Mouse (Mus musculus) bone marrow macrophage, adult 2 months (primary cell): ENCODE data around the gene Lsamp. TPM values are rescaled to one million over a fixed set of nuclear protein-coding genes. Genes with fewer than 3 reads are reported as not detected.
"Not testable (repeated sequence)": the region's sequence is repeated elsewhere in the genome, so short reads cannot be mapped to it uniquely, and the experiment has no call there.

ENCODE experiments used
- H3K27ac ChIP-seq: 2 replicates; pipeline ENCODE4 v1.5.1; 2012; ENCODE audit warnings: low read depth, low read length; ENCODE audit not compliant: insufficient read depth
- H3K4me1 ChIP-seq: 2 replicates; pipeline ENCODE4 v1.6.1; 2012; ENCODE audit warnings: low read length; ENCODE audit not compliant: control insufficient read depth, insufficient read depth
- H3K4me3 ChIP-seq: 2 replicates; pipeline ENCODE4 v1.5.1; 2012; ENCODE audit warnings: mild to moderate bottlenecking, low read length, moderate library complexity; ENCODE audit not compliant: insufficient read depth
- CTCF ChIP-seq: IDR thresholded peaks from 2 replicates; pipeline ENCODE4 v1.5.1; 2012; ENCODE audit warnings: low read depth, mild to moderate bottlenecking, low read length, moderate library complexity
- POLR2A ChIP-seq: IDR thresholded peaks from 2 replicates; pipeline ENCODE4 v1.6.1; 2012; ENCODE audit warnings: mild to moderate bottlenecking, low read depth, low read length, borderline replicate concordance
- polyA plus RNA-seq: library from polyadenylated mRNA; stranded (reverse); fragments of >200 nt; gene quantifications from 2 replicates; pipeline ENCODE4 v1.2.4, GENCODE M21; 2012; ENCODE audit not compliant: missing spikeins, insufficient read depth, insufficient read length

Lsamp gene
- polyA plus RNA-seq, 1 experiment = not detected

DNA sequence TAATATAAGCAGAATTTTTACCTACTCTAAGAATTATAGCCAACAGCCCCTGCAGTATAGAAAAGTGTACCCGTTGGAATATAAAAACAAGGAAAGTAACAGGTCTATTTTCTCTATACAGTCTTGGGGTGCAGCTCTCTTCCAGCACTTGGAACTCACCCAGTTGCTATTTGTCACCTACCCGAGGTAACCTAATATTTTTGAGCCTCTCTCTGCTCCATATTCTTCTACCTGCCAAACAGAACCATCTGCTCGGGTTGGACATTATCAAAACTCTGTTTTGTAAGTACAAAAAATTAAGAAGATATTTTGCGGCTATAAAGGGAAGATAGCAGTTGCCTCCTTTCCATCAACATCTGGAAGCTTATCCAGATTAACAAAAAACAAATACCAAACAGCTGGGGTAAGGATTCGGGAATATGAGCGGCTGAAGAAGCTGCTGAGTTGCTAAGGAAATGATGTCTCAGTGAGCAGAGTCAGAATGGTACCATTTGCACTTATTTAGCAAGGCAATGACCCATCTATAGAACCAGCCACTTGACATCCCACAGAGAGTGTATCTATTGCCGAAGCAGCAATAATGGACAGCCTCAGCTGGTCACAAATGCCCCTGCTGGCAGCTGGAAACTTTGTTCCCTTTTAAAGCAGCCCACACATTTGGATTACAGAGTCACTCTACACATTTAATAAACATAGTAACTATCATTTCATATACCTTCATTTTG is 1957.6 kb downstream of the Lsamp start:
- H3K4me3 ChIP-seq = no peak overlapping the region
- H3K27ac ChIP-seq = no peak overlapping the region
- TF ChIP-seq POLR2A = no peak
- TF ChIP-seq CTCF = no peak
- no peaks in the 10 kb centered on the region for H3K4me1 ChIP-seq

DNA sequence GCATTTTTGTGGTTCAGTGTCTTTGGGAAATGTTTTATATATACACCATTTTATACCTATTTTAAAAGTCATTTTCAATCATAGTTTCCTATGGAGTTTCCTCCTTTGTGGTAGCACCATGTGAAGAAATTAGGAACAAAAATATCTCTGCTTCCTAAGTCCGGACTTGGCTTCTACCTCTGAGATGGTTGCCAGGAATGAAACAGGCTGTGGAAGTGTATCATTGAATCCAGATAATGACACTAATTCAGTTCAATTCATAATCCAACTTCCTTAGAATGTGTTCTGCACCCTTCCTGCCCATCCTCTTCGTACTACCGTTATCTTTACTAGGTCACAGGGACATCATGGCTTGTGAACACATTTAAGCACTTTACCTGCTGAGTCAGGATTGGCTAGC is 1973.7 kb downstream of the Lsamp start:
- Histone ChIP-seq H3K27ac (no peak overlapping the region), H3K4me1 (no peaks in the 10 kb centered on the region), H3K4me3 (no peak overlapping the region)
- no peak for TF ChIP-seq POLR2A

GRCm38 (mm10) chr16:41965636-41966035 is 1981.5 kb downstream of the Lsamp start:
- TF ChIP-seq CTCF (no peak), POLR2A (no peak)
- Histone ChIP-seq H3K4me1 (no peaks in the 10 kb centered on the region), H3K27ac (no peak overlapping the region), H3K4me3 (no peak overlapping the region)

- no peak overlapping the region for H3K27ac ChIP-seq
- TF ChIP-seq POLR2A = no peak
- no peak for TF ChIP-seq CTCF
- no peak overlapping the region for H3K4me3 ChIP-seq
- no peaks in the 10 kb centered on the region for H3K4me1 ChIP-seq
These were observed 1985.1 kb downstream of the Lsamp start for GRCm38 (mm10) chr16:41969215-41969614.

DNA sequence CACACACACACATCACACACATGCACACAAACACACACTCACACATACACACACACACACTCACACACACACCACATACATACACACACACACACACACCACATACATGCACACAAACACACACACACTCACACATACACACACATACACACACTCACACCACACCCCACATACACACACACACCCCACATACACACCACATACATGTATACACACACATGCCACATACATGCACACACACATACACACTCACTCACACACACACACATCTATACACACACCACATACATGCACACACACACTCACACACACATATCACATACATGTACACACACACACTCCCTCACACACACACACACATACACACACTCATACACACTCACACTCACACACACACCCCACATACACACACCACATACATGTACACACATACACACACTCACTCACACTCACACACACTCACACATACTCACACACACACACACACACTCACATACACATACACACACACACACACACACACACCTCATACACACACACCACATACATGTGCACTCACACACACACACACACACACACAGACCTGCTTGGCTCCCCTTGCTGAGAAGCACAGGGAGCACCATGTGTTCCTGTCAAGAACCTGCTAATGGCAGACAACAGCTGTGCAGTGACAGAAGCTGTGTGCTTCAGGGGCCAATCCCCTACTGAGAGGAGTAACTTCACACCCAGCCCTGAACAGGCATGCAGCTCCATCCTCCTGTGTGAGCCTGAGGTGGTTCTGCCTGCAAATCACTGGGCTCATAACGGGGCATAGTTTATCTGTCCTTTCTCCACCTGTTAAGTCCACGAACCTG is 1990.9 kb downstream of the Lsamp start:
- TF ChIP-seq POLR2A (no peak), CTCF (no peak)
- Histone ChIP-seq H3K27ac (no peak overlapping the region), H3K4me3 (no peak overlapping the region), H3K4me1 (no peaks in the 10 kb centered on the region)

DNA sequence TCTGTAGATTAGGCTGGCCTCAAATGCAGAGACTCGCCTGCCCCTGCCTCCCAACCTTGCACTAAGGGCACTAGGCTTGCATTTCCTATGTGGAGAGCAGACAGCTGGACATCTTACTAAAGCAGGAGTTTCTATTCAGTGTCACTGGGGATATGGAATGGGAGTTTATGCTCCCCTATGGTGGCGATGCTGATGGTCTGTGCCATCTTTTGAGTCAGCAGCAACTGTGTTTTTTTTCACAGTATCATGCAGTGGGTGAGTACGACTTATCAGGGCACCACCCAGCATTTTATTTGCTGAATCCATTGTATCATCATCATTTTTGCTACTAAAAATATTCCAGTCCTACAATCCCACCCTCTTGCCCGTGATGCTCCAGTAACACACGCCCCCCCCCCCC is 1992.7 kb downstream of the Lsamp start:
- TF ChIP-seq POLR2A = no peak
- TF ChIP-seq CTCF = no peak
- Histone ChIP-seq H3K27ac (no peak overlapping the region), H3K4me3 (no peak overlapping the region), H3K4me1 (no peaks in the 10 kb centered on the region)

GRCm38 (mm10) chr16:41996956-41997355 is 2012.8 kb downstream of the Lsamp start:
- Histone ChIP-seq H3K4me3 (no peak overlapping the region), H3K4me1 (no peaks in the 10 kb centered on the region), H3K27ac (no peak overlapping the region)
- TF ChIP-seq CTCF (no peak), POLR2A (no peak)

DNA sequence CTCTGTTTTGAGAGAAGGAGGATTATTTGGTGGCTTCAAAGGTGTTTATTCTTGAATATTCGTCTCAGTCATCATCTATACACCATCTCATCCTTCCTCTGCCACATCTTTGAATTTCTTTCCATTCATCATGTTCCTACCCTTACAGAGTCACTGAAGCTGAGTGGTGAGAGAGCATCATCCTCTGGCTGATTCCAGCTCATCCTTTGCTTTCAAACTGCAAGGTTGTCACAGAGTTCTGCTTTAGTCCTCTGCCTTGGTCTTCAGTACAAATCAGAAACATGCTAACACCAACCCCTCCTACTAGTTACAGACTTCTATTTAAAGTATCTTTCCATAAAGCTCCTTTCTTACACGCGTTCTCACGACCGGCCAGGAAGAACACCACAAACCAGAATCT is 2018.8 kb downstream of the Lsamp start:
- TF ChIP-seq POLR2A (no peak), CTCF (no peak)

GRCm38 (mm10) chr16:42003506-42003905 is 2019.3 kb downstream of the Lsamp start:
- H3K4me3 ChIP-seq, H3K27ac ChIP-seq, H3K4me1 ChIP-seq: not testable (repeated sequence)

More for the DNA sequence above, 2018.8 kb downstream of the Lsamp start:
- Histone ChIP-seq H3K4me1 (no peaks in the 10 kb centered on the region), H3K4me3 (no peak overlapping the region), H3K27ac (no peak overlapping the region)

DNA sequence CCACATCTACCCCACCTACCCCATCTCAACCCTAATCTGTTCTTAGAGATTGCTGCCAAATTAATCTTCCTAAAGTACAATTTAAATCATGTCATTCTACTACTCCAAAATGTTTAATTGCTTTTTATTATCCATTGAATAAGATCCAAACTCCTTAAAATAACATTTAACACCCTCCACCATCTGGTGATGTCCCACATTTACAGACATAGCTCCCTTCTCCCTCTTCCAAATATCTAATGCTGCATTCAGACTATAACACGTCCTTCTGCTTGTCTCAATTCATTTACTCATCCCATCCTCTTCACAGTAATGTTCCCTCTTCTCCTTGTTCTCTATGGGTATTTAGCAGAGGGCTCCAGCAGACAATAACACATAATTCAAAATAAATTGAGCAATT is 2020.0 kb downstream of the Lsamp start:
- TF ChIP-seq POLR2A = no peak
- no peak for TF ChIP-seq CTCF
- Histone ChIP-seq H3K4me3 (no peak overlapping the region), H3K4me1 (no peaks in the 10 kb centered on the region), H3K27ac (no peak overlapping the region)

- TF ChIP-seq POLR2A (no peak), CTCF (no peak)
- no peaks in the 10 kb centered on the region for H3K4me1 ChIP-seq
These were observed 2030.8 kb downstream of the Lsamp start for GRCm38 (mm10) chr16:42014937-42015336.

More at GRCm38 (mm10) chr16:42014937-42015336, 2030.8 kb downstream of the Lsamp start:
- H3K4me3 ChIP-seq = no peak overlapping the region
- H3K27ac ChIP-seq = no peak overlapping the region
